Mouse (Mus musculus) lung, adult 2 months (tissue): ENCODE results near the gene Trpm4.

Experiments used
- CTCF ChIP-seq: fragments of 200-500 bp; IDR thresholded peaks from 2 replicates; pipeline ENCODE4 v1.5.1; 2011; ENCODE audit warnings: mild to moderate bottlenecking, low read length, control low read depth; ENCODE audit not compliant: insufficient read depth
- POLR2A ChIP-seq: fragments of 200-500 bp; IDR thresholded peaks from 2 replicates; pipeline ENCODE4 v1.6.1; 2011; ENCODE audit warnings: low read depth, mild to moderate bottlenecking, control low read depth, low read length, borderline replicate concordance; ENCODE audit errors: extremely low read depth

DNA sequence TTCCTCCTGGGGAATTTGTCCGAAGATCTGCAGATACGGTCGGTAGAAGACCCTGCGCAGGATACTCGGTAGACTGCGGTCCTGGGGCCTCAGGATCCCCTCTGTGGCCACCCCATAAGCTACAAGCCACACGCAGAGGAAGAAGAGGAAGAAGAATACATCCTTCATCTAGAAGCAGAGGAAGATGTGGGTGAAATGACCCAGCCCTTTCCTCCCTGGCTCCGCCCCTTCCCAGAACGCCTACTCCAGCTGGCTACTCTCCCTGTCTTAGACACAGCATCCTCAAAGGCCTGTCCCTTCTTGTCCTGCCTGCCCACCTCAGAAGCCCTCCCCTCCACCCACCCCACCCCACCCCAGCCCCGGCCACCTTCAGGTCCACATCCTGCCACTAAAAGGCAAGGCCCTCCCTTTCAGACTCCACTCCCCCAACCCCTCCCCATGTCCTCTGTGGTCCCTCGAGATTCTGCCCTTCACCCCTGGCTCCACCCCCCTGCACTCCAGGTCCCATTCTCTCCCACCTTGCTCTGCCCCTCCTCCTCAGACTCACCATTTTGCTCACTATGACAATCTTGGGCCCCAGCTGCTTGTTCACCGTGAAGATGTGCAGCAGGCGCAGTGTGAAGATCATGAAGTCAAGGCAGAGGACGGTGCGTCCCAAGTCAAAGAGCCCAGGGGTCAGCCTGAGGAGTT, 24.9 kb downstream of the Trpm4 start:
- TF ChIP-seq CTCF (no peak), POLR2A (no peak)
